Mouse (Mus musculus): ENCODE measurements at regions not wholly inside any gene's neighbourhood (a gene's known extent, or its start where the extent isn't known, plus 50 kb on each side); places are given as distances from the start of the nearest gene placed in this dataset.
A peak's percentile ranks its signal among the peaks of the same experiment; 100 is the strongest.

DNA sequence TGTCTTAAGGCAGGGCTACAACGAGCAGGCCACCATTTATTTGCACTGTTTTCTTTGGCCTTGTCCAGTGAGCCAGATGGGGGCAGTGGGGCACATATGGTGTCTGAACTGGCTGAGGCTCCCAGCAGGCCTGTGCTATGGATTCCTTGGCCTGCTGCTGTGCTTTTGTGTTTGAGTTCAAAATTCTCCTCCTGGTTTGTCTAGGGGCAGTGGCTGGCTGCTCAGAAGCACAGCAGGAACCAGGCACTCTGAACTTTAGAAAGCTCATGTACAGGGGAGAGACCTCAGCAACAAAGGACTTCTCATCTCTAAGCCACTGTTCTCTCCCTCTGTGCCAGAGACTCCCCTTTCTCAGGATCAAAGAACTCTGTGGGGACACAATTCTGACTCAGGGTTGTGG, 370.9 kb downstream of the Bckdhb start:
- no peak for DNase-seq (ENCODE audit: low spot score in 2 of 2)

DNA sequence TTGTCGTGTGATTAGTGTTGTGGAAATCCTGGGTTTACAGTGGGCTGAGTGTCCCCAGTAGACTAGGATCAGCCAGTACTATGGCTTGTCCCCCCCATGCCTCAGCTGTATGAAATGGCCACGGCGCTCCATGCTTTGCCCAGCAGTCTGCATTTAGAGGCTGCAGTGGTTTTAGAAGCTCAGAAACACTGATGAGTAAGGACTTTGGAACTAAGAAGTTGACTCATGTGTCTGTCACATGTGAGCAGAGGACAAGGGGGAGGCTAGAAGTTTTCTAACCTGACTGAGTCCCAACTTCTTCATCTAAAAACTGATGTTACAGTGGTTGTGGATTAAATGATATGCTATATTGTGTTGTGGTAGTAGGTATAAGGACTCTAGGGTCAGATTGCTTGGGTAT, 371.5 kb downstream of the Bckdhb start:
- DNase-seq (ENCODE audit: low spot score in 2 of 2) = no peak

DNA sequence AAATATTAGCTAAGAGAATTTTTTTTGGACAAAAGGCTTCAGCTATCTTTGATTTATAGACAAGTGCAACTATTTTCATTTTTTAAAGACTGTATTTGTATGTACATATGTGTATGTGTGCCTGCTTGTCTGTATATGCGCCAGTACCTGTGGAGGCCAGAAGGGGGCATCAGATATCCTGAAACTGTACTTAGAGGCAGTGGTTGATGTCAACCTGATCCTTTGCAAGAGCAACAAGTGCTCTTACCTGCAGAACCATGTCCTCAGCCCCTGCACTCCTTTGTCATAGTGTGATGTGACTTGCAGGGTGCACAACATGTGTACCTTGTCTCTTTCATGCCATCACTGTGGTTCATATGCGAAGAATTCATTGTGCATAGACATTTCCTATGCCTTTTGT, 379.5 kb downstream of the Bckdhb start:
- DNase-seq (ENCODE audit: low spot score in 2 of 2) = no peak

DNA sequence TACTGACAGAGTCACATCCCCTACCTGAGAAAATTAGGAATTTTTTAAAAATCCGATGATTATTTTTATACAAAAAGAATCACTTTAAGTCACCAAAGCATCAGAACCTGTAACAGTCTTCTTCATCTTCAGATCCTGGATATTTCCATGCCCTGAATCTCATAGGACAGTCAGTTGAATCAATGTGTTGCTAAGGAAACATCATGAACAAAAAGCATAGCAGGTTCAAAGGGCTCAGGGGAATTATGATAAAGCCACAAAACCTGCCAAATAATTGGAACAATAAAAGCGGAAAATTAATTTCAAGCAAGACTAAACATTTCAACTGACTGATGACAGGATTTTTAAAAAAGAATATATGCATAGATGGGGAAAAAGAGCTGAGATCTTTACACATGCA, 393.9 kb downstream of the Bckdhb start:
- no peak for DNase-seq (ENCODE audit: low spot score in 2 of 2)

DNA sequence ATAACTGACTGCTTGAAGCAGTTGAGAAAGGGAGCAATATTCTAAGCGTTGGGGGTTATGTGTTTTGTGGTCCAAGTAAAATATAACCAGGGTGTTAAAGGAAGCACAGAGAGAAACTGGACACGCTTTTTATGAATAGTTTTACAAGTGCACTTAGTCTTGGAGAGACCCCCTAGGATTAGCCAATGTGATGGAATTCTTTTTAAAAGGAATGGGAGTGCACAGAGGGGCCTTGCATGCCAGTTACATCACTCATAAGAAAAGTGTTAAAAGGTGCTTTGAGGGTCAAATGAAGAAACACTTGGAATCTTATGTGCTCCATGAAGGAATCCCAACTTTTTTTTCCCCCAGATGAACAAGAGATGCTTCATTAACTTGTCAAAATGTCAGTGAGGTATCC, 394.4 kb downstream of the Bckdhb start:
- DNase-seq (ENCODE audit: low spot score in 2 of 2) = no peak

DNA sequence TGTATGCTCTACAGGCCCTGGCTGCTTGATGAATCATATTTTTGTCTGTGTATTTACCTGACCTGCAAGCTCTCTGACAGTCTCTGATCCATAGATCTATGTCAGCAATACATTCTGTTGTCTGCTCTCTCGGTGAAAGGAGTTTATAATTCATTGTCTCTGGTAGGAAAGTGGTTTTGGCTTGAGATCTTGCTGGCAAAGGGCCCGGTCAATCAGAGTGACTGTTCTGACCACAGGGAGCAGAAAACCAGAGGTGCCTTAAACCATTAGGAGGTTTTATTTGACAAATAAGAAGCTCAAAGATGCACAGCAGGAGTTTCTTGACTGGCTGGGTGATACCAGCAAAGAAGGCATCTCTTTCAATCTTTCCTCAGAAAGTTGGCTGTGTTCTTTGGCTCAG, 398.2 kb downstream of the Bckdhb start:
- DNase-seq (ENCODE audit: low spot score in 2 of 2) = no peak

DNA sequence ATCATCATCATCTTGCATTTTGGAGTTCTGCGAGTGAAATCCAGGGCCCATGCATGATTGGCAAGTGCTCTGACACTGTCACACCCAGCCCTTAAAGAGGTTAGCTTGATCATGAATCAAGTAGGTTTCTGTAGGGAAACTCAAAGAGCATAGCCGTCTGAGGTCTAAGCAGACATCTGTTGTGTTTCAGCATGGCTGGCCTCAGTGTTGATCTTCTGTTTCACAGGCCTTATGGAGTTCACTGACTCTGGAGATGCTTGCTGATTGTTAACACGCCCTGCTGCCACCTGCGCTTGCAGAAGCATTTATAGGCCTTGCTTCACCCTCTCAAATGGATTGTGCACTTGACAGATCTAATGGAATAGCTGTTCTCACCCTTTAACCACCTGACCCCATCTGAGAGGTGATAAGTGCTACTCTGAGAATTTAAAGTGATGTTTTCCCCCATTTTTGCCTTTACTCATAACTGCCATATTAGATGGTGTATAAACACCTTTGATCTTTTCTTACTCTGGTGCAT, 406.2 kb downstream of the Bckdhb start:
- DNase-seq (ENCODE audit: low spot score in 2 of 2) = no peak

DNA sequence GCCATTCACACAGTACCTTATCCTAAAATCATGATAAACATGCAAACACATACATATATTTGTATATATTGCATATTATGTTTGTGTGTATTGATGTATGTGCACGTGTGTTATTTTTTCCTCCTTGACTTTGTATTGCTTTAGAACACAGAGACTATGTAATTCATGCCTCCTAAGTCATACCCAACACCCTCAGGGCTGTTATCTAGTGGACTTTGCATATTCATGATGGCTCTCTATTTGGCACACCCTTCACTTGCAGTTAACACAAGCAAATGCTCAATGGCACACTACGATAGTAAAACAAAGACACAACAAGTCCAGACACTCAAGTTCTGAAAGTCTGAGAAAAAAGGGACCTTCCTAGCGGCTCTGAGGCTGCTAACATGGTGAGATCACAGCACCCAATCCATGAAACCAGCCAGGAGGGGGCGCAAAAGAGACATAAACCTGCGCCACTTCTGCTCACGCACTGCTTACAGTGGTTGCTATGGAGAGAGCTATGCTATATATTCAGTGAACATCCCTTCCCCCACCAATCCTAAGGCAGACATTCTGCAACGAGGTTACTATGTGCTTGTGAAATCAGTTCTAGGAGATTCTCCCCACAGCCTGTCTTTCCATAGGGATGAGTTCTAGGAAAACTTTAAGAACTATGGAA, 418.6 kb downstream of the Bckdhb start:
- DNase-seq (ENCODE audit: low spot score in 2 of 2) = peak; percentile 83 to 91

DNA sequence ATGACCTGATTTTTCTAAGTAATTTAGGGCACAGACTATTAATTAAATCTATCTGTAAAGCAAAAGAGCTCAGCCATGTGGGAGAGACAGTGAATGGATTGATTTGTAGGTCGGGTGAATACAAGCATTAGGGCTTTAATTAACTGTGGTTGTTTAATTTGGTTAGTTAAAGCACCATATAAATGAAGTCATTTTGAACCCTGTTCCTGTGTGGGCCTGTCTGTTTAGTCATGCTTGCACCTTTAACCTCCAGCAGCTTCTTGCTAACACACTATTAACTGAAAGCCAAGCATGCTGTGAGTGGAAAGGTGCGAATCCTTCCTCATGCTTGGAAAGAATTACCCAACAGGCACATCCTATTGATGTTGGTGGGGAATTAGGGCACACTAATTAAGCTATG, 425.3 kb downstream of the Bckdhb start:
- no peak for DNase-seq (ENCODE audit: low spot score in 2 of 2)

DNA sequence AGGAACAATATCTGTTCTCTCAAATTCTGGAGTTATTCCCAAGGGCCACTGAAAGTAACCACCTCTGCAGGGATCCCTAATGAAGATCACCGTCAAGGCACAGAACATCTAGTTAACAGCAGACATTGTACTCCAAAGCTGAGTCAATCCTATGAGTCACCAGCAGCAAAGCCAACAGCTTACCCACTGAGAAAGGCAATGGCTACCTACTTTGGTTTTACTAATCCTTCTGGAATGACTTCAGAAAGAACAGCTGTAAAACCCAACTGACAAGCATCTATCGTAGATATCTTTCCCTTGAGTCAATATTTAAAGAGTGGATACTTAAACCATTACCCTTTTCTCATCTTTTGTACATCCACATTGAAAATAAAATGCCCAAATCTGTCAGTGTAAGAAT, 429.5 kb downstream of the Bckdhb start:
- no peak for DNase-seq (ENCODE audit: low spot score in 2 of 2)

DNA sequence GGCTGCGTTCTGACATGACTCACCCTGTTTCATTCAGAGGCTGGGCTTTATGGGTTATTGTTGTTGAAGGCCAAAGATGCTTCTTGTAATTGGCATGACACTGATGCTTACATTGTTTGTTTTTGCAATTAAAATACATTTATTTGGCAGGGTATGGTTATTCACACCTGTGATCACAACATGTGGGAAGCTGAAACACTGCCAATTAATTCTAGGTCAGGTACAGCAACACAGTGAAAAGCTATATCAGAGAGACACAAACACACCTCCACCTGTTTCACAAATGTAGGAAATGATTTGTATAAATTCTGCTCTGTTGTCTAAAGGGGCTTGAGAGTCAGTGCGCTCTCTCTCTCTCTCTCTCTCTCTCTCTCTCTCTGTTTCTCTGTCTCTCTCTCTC, 431.2 kb downstream of the Bckdhb start:
- DNase-seq (ENCODE audit: low spot score in 2 of 2) = no peak

DNA sequence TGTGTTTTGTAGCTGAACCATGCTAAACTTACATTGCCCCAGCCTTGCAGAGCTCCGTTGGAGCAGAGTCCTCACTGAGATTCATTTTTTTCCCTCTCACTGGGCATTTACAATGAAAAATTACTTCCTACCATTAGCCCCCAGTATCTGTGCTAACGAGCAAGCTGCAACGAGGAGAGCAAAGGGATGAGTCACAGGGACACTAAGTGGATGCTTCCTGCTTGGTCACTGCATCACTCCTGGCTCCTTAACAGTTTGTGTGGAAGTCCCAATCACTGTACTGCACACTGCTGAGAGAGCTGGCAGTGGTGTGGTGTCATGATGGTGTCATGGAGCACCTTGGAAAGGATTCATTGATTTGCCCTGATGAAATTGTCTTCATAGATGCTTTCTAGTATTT, 434.9 kb downstream of the Bckdhb start:
- DNase-seq (ENCODE audit: low spot score in 2 of 2) = no peak

DNA sequence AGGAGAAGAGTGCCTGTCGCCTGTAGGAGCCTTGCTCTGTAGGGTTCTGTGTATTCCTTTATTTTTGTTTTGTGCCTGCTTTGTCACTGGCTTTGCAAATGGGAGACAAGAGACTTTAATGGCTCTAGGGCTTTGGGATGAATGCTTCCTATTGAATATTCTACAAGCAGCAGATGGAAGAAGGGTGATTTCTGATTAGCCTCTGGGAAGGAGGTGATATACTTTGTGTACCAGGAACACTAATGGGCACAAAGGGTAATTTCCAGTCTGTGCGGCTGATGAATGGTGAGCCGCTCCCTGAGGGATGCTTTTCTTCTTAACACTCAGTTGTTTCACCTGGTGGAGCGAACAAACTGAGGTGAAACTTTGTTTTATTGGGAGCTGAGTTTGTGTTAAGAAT, 435.5 kb downstream of the Bckdhb start:
- DNase-seq (ENCODE audit: low spot score in 2 of 2) = no peak

DNA sequence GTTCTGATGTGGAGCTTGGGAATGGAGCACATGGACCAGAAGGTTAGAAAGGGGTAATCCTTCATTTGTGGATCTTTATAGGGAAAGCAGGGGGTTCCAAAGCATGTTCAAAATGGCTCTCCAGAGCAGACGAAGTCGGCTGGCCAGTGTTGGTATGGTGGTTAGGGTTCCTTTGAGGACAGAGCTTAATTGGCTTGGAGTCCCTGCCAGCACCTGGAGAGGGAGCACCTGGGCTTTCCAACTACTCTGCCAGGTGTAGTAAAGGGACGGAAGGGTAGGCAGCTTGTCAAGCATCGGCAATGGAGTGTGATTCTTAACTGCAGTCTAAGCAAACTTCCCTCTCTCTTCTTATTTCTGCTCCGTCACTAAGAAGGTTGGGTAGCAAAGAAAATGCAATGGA, 438.5 kb downstream of the Bckdhb start:
- DNase-seq (ENCODE audit: low spot score in 2 of 2) = no peak

DNA sequence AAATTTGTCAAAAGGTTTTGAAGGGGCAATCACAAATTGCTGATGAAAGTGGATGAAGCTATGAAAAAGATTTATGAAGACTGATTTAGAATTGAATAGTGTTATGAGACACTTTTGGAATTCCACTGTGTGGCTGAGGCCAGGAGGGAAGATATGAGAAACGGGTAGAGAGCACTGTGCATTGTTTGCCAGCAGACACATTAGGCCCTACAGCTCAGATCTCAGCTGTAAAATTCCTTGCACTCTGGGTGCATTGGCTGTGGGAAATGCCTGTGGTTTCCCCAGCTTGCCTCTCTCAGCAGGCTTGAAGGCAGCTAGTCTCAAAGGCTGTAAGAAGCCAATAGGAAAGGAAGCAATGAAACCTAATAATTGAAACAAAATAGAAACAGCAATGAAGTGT, 444.3 kb downstream of the Bckdhb start:
- no peak for DNase-seq (ENCODE audit: low spot score in 2 of 2)

DNA sequence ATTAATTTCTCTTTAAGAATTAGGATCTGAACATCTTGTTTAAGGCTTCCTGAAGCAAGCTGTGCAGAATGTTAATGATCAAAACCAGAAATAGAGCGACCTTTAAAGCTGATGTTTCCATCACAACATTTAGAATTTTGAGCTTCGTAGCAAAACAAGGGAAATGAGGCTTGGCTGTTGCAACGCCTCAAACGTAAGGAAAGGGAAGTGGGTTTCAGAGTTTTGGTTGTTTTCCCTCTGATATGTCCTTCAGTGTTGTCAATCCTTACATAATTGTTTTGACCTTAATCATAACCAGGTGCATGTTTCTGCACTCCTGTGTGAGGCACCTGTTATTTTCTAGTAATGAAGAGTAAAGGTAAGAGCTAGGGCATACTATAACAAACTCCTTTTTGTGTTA, 445.3 kb downstream of the Bckdhb start:
- DNase-seq (ENCODE audit: low spot score in 2 of 2) = no peak

DNA sequence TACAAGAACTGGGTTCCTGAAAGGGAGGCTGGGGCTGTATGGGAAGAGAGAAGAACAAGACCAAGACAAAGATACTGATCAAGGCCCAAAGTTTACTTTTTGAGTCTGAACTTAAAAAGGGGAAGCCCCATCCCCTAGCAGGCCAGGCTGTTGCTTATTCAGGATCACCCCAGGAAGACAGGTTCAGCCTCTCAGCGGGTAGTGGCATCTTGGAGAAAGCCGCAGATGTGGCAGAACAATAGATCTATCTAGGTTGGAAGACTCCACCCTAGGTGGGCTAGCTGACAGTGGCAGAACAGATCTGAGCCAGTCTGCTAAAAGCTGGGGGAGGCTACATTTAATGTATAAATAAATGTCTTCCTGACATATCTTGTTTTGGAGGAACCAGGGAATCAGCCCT, 450.8 kb downstream of the Bckdhb start:
- no peak for DNase-seq (ENCODE audit: low spot score in 2 of 2)

DNA sequence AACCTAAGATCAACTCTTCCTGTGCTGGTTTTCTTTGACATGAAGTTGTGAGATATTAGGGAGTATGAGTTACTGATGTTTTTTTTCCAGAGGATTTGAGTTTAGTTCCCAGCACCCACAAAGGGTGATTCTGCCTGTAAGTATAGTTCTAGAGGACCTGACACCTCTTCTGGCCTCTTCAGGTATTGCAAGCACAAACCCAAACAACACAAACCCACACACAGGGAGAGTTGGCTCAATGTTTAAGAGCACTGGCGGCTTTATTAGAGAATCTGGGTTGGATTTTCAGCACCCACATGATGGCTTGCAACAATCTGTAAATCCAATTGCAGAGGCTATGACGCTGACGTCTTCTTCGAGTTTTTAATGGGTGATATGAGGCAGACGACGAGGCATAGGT, 451.7 kb downstream of the Bckdhb start:
- no peak for DNase-seq (ENCODE audit: low spot score in 2 of 2)

DNA sequence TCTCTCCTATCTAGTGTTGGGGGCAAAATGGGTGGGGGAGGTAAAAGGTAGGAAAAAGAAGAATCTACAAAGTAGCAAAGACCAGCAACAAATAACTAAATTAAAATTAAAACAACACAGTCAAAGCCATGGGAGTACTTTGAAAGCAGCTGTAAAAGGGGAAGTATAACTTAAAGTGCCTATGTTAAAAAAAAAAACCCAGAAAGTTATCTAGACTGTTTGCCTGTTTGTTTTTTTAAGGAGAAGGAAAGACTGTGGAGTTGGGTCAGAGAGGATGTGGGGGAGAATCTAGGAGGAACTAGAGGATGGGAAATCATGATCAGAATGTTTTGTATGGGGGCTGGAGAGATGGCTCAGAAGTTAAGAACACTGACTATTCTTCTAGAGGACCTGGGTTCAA, 457.0 kb downstream of the Bckdhb start:
- no peak for DNase-seq (ENCODE audit: low spot score in 2 of 2)

DNA sequence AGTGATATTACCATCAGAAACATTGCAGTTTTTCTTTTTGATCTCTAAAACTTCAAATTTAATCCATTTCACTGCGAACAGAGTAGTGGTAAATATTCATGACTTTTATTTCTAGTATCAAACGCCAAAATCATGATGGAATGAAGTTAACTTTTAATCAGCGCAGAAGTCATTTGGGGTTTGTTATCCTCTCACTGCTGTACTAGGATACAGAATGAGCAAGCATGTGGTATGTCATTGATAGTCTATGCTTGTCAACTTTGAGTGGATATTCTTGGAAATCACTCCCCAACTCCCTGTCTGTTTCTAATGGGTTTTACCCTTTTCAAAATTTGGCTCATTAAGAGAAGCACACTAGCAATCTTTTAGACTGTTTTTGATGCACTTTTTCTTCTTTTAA, 464.9 kb downstream of the Bckdhb start:
- DNase-seq (ENCODE audit: low spot score in 2 of 2) = no peak

DNA sequence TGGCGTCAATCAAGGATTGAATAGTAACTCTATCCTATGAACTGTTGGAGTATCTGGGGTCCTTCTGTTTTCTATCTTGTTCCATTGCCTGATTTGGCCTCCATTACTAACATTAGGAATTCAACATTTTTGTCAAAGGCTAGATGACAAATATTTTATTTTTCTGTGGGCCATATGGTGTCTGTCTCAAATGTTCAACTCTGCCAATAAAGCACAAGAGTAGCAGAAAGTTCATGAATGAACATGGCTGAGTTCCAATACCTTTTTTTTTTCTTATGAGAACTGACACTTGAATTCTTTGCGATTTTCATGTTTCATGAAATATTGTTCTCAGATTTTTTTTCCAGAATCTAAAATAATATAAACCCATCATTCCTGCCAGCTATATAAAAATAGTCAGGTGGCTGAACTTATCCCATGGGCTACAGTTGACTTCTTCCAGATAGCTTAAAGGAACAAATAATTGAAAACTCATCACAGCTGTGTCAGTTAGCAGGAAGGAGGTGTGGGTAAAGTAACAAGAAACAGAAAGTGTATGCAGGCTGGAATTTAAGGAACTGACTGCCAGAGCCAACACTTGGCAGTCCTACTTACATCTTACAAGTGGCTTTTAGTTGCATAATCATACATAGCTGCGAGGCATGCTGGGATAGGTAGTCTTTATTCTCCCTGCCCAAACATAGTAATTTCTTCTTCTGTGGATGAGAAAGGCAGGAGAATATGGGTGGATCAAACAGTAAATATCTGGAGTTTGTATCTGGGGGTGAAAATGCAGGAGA, 469.8 kb downstream of the Bckdhb start:
- DNase-seq (ENCODE audit: low spot score in 2 of 2) = peak in 1 of 2 experiments; percentile 22

DNA sequence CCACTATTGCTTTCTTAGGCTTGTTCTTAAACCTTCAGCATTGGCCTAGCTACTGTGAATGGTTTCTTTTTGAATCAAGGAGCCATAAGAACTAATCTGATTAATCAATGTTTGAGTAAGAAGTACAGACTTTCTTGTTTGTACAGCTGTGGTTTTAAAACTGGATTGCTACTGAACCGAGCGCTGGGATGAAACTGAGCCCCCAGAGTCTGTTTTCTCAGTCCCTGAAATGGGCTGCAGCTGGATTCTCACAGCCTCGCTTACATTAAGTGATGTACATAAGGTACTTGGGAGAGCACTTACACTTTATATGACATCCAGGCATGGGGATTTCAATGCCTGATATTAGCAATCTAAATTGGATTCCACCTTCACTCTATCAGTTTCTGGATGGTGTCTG, 474.5 kb downstream of the Bckdhb start:
- DNase-seq (ENCODE audit: low spot score in 2 of 2) = no peak

Measured in frontal cortex, postnatal 36 days (tissue).